Mouse (Mus musculus) liver (tissue): ENCODE results near the gene Lzts2.

Experiments used
- DNase-seq: peaks from one replicate; pipeline ENCODE4 v3.0.0-alpha.2; 2020; ENCODE audit warnings: mixed read lengths

Gene Lzts2

GRCm38 (mm10) chr19:45014335-45014971 lies at the start of gene Lzts2:
TSS of gene Lzts2 (plus strand) at chr19:45014414.
- peak; percentile 30 for DNase-seq

GRCm38 (mm10) chr19:44965978-44966377 lies 48.2 kb upstream of the Lzts2 start:
- no peak for DNase-seq

GRCm38 (mm10) chr19:44968329-44968728 lies 45.9 kb upstream of the Lzts2 start:
- DNase-seq: no peak

- DNase-seq: no peak
Measured at GRCm38 (mm10) chr19:44976636-44977035, 37.6 kb upstream of the Lzts2 start.

GRCm38 (mm10) chr19:44977148-44977547 lies 37.1 kb upstream of the Lzts2 start:
- no peak for DNase-seq

GRCm38 (mm10) chr19:44980787-44981186 lies 33.4 kb upstream of the Lzts2 start:
- DNase-seq: no peak

- DNase-seq: no peak
Measured at GRCm38 (mm10) chr19:44982477-44983115, 31.6 kb upstream of the Lzts2 start.

GRCm38 (mm10) chr19:44983366-44983765 lies 30.8 kb upstream of the Lzts2 start:
- DNase-seq: no peak

GRCm38 (mm10) chr19:44984420-44984819 lies 29.8 kb upstream of the Lzts2 start:
- DNase-seq: no peak

- no peak for DNase-seq
Measured at GRCm38 (mm10) chr19:44985159-44985988, 28.8 kb upstream of the Lzts2 start.

GRCm38 (mm10) chr19:44987004-44987403 lies 27.2 kb upstream of the Lzts2 start:
- no peak for DNase-seq

- no peak for DNase-seq
Measured at GRCm38 (mm10) chr19:44987851-44988250, 26.4 kb upstream of the Lzts2 start.

GRCm38 (mm10) chr19:44988321-44988720 lies 25.9 kb upstream of the Lzts2 start:
- DNase-seq: no peak

GRCm38 (mm10) chr19:44988831-44989566 lies 25.2 kb upstream of the Lzts2 start, which contains the start of gene Sema4g:
TSS of gene Sema4g (plus strand) at chr19:44989101.
- DNase-seq: peak; percentile 51

- peak; percentile 33 for DNase-seq
Measured at GRCm38 (mm10) chr19:44989567-44990495, 24.4 kb upstream of the Lzts2 start.

GRCm38 (mm10) chr19:44991031-44991430 lies 23.2 kb upstream of the Lzts2 start:
- no peak for DNase-seq

- DNase-seq: no peak
Measured at GRCm38 (mm10) chr19:44992246-44992645, 22.0 kb upstream of the Lzts2 start.

GRCm38 (mm10) chr19:44992712-44993111 lies 21.5 kb upstream of the Lzts2 start:
- no peak for DNase-seq

- DNase-seq: no peak
Measured at GRCm38 (mm10) chr19:44997786-44998185, 16.4 kb upstream of the Lzts2 start.

GRCm38 (mm10) chr19:44999647-45000046 lies 14.6 kb upstream of the Lzts2 start:
- no peak for DNase-seq

GRCm38 (mm10) chr19:45002301-45002700 lies 11.9 kb upstream of the Lzts2 start:
- DNase-seq: no peak
